Mouse (Mus musculus) 3T3-L1 (cell line): ENCODE results near the gene Ptgir.

Source experiments
- DNase-seq: peaks from one replicate; pipeline ENCODE4 v3.0.0-alpha.2; 2015; ENCODE audit warnings: low read depth, low spot score

The Ptgir gene

DNA sequence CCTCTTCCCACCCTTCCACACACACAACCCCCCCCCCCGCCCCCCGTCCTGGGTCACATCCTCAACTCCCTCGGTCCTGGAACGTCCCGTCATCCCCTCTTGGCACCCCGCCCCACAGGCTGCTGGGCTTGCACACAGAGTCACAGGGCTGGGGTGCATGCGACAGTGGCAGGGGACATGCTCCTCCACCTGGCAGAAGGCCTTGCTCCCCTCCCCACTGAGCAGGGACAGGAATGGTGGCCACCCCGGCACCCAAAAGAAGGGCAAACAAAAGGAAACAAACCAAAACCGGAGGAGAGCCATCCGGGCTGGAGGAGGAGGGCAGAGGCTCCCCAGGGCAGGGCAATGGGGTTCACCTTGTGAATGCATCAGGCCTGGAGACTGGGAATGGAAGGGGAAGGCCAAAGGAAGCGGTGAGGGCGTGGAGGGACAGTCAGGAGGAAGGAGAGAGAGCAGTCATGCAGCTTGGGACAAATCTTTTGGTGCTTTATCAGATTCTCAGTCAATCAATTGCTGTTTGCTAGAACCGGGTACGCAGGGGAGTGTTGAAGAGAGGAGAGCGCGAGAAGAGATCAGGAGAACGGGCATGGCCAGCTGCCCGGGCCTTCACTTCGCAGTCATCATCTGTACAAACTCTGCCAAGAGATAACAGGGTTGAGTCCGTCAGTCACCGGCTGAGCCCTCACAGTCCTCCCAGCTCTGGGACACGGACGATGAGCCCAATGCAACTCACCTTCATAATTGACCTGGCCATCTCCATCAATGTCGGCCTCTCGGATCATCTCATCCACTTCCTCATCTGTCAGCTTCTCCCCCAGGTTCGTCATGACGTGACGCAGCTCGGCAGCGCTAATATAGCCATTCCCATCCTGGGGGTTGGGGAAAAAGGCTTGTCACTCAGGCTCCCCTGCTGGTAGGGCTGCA lies 10.3 kb downstream of the Ptgir start:
- DNase-seq, result no peak

- no peak for DNase-seq
These were observed 11.2 kb downstream of the Ptgir start for GRCm38 (mm10) chr7:16917447-16917846.

DNA sequence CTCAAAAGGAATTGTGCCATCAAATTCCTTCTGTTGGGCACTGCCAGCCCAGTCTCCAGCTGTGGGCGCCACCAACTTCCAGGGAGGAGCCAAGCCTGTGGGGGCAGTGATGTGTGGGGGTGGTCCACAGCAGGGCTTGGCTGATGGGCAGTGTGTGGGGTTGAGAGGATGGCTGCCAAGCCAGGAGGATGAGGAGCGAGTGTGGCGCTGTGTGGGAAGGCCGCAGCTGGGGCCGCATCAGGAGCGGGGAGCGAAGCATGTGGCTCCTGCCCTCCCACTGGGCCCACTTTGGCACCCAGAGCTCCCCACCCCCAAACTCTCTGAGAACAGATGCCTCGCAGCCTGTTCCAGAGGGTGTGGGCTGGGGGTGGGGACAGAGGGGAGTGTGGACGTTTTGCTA lies 11.7 kb downstream of the Ptgir start:
- DNase-seq, result no peak

DNA sequence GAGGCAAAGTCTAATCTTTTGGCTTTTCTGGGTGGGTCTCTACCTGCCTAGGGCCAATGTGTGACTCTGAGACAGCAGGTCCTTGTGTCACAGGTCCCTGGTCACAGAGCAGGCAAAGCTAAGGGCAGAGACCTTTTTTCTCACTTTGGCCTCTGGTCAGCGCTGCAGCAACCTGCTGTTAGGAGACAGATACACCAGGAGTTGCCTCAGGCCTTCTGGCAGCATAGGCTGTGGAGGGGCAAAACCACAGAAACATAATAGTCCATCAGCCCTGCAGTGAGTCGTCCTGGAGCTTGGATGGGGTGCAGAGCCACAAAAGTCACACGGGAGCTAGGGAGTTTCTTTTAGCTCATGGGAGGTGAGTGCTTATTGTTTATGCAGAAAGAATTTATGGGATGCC lies 12.4 kb downstream of the Ptgir start:
- DNase-seq, result peak; percentile 63

DNA sequence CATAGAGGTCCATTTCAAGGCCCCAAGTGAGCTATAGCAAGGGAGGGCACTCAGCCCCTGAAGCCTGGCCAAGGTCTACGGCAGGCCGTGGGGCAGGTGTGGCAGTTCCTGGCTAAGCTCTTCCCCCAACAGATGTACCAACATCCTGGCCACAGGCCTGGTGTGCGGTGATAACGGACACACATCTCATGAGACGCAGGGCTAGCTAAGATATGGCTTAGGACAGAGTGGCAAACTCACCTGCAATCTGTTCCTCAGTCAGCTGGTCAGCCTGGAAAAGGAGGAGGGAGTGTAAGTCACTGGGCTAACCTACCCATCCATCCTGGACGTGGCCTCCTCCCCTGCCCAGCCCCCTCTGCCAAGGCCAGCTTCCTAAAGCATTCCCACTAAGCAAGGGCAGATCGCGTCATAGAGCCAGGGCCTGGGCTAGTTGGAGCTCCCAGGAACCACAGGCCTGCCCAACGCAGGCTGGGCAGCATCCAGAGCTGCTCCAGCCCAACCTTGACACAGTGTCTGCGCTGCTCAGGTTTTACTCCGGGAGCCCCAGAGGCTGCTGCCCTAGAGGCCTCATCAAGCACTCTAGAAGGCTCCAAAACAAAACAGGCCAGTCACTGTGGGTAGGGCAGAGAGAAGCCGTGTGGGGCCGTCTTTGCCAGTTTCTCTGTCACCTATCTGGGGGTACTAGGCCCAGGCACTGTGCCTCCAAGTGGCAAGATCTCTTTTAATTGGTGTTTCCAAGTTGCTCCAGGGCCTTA lies 13.3 kb downstream of the Ptgir start:
- peak; percentile 20 for DNase-seq

- DNase-seq, result no peak
These were observed 13.9 kb downstream of the Ptgir start for GRCm38 (mm10) chr7:16920150-16920579.

DNA sequence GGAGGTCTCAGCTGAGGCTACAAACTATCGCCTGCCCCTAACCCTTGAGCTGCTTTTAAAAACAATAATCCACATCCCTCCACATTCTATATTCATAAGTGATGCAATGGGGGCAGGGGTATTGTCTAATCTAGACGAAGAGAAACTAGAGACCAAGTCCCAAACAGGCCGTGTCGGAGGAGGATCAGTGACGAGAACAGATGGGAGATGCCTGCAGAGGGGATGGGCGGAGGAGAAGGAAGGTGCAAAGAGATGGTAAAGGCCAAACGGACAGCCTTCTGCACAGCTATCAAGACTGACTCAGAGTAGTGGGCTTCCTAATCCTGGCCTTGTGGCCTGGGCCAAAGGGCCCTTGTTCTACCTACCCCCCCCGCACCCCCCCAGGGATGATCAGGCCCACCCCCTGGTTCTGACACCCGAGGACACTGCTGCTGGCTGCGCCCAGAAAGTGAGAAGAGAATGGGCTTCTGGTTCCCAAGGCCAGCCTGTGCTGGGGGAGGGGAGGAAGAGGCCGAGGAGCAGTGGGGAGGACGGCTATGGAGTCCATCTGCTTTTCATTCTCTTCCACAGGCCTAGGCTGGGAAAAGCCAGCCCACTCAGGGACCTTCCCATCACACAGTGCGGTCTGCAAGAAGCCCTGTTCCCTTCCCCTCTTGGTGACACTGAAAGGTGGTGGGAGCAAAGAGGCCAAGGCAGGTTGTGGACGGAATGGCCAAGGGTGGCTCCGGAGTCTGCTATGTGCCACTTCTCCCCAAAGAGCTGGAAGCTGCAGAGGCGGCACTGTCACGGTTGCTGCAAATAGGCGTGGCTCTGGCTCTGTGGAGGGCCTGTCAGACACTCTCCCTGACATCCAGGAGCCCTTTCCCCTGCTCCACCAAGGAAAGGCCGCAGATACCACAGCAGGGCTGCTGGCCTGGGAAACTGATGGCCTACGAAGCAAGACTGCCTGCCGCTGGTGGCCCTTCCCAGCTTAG lies 14.8 kb downstream of the Ptgir start:
- no peak for DNase-seq

GRCm38 (mm10) chr7:16921881-16922335 lies 15.6 kb downstream of the Ptgir start:
- DNase-seq, result no peak

GRCm38 (mm10) chr7:16922360-16922973 lies 16.2 kb downstream of the Ptgir start:
- DNase-seq, result peak; percentile 26

DNA sequence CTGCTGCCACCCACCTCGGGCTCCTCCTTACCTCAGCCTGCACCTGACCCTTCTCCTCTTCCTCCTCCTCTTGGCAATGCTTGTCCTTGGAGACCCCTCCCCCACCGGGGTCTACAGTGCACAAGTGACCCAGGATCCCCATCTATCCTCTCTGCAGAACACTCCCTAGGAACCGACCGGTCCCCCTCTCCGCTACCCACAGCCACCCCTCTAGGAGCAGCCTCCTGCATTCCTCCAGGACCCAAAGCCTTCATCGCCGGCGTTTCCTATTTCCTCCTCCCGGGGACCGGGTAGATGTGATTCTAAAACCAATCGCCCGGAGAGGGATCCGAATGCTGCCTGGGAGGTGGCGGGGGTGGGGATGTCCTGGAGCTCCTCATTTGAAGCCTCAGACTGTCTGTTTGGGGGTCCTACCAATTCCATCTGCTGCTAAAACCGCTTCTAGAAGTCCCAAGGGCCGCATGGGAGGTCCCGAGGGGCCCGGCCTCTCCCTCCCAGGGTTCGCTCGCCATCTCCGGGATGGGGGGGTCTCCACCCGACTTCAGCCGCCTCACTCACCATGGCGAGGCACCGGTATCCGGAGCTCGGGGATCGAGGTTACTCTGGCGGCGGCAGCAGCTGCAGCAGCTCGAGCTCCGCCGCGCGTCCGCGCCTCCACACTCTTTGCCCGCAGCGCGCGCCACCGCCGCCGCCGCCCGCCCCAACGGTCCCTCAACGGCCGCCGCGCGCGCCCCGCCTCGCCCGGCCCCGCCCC lies 17.2 kb downstream of the Ptgir start:
- no peak for DNase-seq

DNA sequence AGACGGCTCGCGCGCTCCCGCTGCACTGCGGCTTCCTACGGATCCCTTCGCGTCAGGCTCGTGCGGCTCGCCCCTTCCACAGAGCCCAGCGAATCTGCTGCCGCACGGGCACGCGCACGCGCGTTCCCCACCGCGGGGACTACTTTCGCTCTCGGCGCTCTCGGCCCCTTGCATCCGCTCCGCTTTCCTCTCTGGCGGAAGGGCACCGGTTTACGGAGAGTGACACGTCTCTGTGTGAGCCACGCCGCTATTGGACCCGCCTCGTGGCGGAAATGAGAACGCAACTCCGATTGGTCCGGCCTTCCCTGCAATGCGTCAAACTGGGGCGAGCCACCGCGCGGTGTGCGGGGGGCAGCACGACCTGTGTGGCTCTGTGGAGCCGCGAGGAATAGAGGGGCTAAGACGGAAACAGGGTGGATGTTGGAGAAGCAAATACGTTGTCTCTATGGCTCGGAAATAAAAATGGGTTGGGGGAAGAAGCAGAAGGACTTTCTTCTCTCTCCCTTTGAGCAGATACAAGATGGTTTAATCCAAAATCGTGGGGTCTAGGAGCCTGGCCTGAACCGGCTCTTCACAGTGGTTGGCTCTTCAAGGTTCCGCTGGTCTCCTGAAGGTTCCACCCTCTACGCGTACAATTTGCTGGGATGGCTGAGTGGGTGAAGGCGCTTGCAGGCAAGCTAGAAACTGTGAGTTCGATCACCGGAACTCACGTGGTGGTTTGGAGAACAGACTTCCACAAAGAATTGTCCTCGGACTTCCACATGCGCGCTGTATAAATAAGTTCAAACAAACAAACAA lies 17.9 kb downstream of the Ptgir start, which contains the start of gene Calm3:
Gene Calm3 (minus strand): TSS at position 78 of the 798 bp plus-strand sequence.
- peak; percentile 95 for DNase-seq

GRCm38 (mm10) chr7:16928341-16928740 lies 22.1 kb downstream of the Ptgir start:
- DNase-seq, result peak; percentile 35

- DNase-seq, result peak; percentile 74
These were observed 24.6 kb downstream of the Ptgir start for GRCm38 (mm10) chr7:16930850-16931249.

- peak; percentile 93 for DNase-seq
These were observed 25.8 kb downstream of the Ptgir start for GRCm38 (mm10) chr7:16931968-16932627.

- DNase-seq, result peak; percentile 64
These were observed 26.7 kb downstream of the Ptgir start for GRCm38 (mm10) chr7:16932704-16933577.

- DNase-seq, result peak; percentile 33
These were observed 31.0 kb downstream of the Ptgir start for GRCm38 (mm10) chr7:16937312-16937711.

DNA sequence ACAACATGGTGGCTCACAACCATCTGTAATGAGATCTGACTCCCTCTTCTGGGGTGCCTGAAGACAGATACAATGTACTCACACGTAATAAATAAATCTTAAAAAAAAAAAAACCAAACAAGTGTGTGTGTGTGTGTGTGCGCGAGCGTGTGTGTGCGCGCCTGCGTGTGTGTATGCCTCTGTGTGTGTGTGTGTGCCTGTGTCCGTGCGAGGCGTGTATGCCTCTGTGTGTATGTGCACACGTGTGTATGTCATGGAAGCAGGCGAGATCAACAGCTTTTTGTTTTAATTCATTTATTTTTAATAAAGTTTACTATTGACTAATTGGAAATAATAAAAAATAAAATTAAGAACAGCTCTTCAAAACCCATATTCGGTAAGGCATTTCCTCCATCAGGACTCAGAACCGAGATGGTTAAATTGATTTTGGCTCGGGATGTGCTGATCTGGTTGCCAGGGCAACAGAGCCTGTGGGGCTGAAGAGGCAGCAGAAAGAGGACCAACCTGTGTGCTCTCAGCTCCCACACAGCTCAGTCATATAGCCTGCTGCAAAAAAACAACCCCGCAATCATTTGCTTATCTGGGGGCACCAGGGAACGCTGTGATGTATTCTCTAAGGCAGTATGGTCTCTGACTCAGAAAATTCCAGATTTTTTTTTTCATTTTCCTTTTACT lies 32.0 kb downstream of the Ptgir start:
- no peak for DNase-seq
